Mouse (Mus musculus): ENCODE measurements around the gene Traf3ip1. TPM values are rescaled to one million over a fixed set of nuclear protein-coding genes. Genes with fewer than 3 reads are reported as not detected.

Traf3ip1 gene
- total and polyA plus RNA-seq, 3 experiments = 5.0 to 7.5 (median 5.9) TPM

DNA sequence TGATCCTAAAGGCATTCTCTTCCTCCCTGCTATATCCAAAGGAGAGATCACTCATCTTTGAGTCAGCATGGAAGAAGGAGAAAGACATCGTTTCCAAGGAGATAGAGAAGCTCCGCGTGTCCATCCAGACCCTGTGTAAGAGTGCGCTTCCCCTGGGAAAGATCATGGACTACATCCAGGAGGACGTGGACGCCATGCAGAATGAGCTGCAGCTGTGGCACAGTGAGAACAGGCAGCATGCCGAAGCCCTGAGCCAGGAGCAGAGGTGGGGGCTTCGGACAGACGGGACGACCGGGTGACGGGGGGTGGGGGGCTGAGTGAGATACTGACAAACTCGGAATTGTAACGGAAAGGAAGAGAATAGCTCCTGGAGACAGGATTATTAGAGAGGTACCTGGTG is 31.4 kb downstream of the Traf3ip1 start:
- no peak for DNase-seq (ENCODE audit: extremely low read depth)
- no peaks in the 10 kb centered on the region for H3K79me2 ChIP-seq (replicated peaks; ENCODE audit: control insufficient read depth, extremely low read depth, insufficient read depth, poor library complexity, severe bottlenecking)
- in situ Hi-C loops (cut with MboI; ENCODE audit: low pct_ligation_motif_present, low pct_unique_long_range_greater_than_20kb, low sequenced_read_pairs) (loop anchor here (5.0 kb wide), 1 partner anchor 36 kb away; no protein-coding TSS in a partner anchor), dilution Hi-C loops (cut with MboI; ENCODE audit: extremely low pct_ligation_motif_present, extremely low pct_unique_long_range_greater_than_20kb, low sequenced_read_pairs) (no loop called here)
- TF ChIP-seq TCF12 (IDR thresholded peaks at IDR 0.05; ENCODE audit: low read depth, low read length) (no peak), IRF4 (IDR thresholded peaks at IDR 0.05; ENCODE audit: low read depth, low read length) (no peak), MAZ (IDR thresholded peaks at IDR 0.05; ENCODE audit: low read depth, low read length) (no peak), MYC (IDR thresholded peaks at IDR 0.05; ENCODE audit: low read depth, low read length) (no peak), USF2 (conservative IDR thresholded peaks at IDR 0.05; ENCODE audit: low read depth, low read length) (no peak), MEF2A (IDR thresholded peaks at IDR 0.05; ENCODE audit: borderline replicate concordance, low read depth, low read length) (no peak), MAX (IDR thresholded peaks at IDR 0.05; ENCODE audit: low read length) (no peak), SMC3 (IDR thresholded peaks at IDR 0.05; ENCODE audit: low read depth, low read length) (no peak), ZMIZ1 (IDR thresholded peaks at IDR 0.05; ENCODE audit: low read depth, low read length) (no peak), UBTF (IDR thresholded peaks at IDR 0.05; ENCODE audit: low read depth, low read length) (no peak), NRF1 (IDR thresholded peaks at IDR 0.05; ENCODE audit: low read depth, low read length) (no peak), E2F4 (IDR thresholded peaks at IDR 0.05; ENCODE audit: insufficient replicate concordance, low read depth, low read length) (no peak), CHD2 (IDR thresholded peaks at IDR 0.05; ENCODE audit: low read length) (no peak), JUND (conservative IDR thresholded peaks at IDR 0.05; ENCODE audit: low read depth, low read length) (no peak)
- H3K9ac ChIP-seq (ENCODE audit: insufficient read depth, low read depth) = no peak overlapping the region
- no peaks in the 10 kb centered on the region for H3K27me3 ChIP-seq (replicated peaks)
- H3K36me3 ChIP-seq (replicated peaks in 1 of 2; ENCODE audit: control insufficient read depth in 1 of 2, insufficient read depth in 1 of 2, low read length in 1 of 2) = peaks cover 25 to 71% of the 10 kb centered on the region in 2 experiments
- H3K4me2 ChIP-seq (ENCODE audit: insufficient read depth, low read depth, poor library complexity, severe bottlenecking) = no peak overlapping the region
- H3K4me3 ChIP-seq (replicated peaks in 1 of 3; ENCODE audit: low read depth in 2 of 3, low read length in 2 of 3, poor library complexity in 1 of 3) = no peak overlapping the region
- no peaks in the 10 kb centered on the region for H3K4me1 ChIP-seq (ENCODE audit: control insufficient read depth in 1 of 2, insufficient read depth in 2 of 2)
- H3K9me3 ChIP-seq (replicated peaks; ENCODE audit: low read length) = no peaks in the 10 kb centered on the region
- H3K27ac ChIP-seq (ENCODE audit: insufficient read depth, low read depth) = no peak overlapping the region

DNA sequence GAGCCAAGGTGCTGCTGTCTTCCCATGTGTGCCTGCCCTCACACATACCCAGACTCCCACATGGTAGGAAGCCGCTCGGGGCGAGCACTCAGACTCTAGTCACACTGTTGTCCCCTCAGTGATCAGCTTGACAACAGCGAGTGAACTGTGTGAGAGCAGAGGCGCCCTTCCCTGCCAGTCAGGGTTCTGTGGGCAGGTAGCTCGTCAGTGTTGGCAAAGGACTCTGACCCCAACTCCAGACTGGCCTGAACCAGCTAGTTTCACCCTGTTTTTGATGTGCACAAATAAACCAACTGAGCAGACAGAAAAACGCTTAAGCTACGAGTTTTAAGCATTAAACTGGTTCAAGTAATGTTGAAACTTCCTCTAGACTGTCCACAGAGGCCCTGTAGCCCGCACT is 35.7 kb downstream of the Traf3ip1 start:
- H3K4me3 ChIP-seq (replicated peaks in 1 of 3; ENCODE audit: low read depth in 2 of 3, low read length in 2 of 3, poor library complexity in 1 of 3) = no peak overlapping the region
- no peak overlapping the region for H3K27ac ChIP-seq (ENCODE audit: insufficient read depth, low read depth)
- no peaks in the 10 kb centered on the region for H3K27me3 ChIP-seq (replicated peaks)
- no peaks in the 10 kb centered on the region for H3K79me2 ChIP-seq (replicated peaks; ENCODE audit: control insufficient read depth, extremely low read depth, insufficient read depth, poor library complexity, severe bottlenecking)
- no peaks in the 10 kb centered on the region for H3K4me1 ChIP-seq (ENCODE audit: control insufficient read depth in 1 of 2, insufficient read depth in 2 of 2)
- no peak overlapping the region for H3K4me2 ChIP-seq (ENCODE audit: insufficient read depth, low read depth, poor library complexity, severe bottlenecking)
- no peak overlapping the region for H3K9ac ChIP-seq (ENCODE audit: insufficient read depth, low read depth)
- dilution Hi-C loops (cut with MboI; ENCODE audit: extremely low pct_ligation_motif_present, extremely low pct_unique_long_range_greater_than_20kb, low sequenced_read_pairs) = no loop called here
- H3K36me3 ChIP-seq (replicated peaks in 1 of 2; ENCODE audit: control insufficient read depth in 1 of 2, insufficient read depth in 1 of 2, low read length in 1 of 2) = peaks cover 14 to 48% of the 10 kb centered on the region in 2 experiments
- DNase-seq (ENCODE audit: extremely low read depth) = no peak
- in situ Hi-C loops (cut with MboI; ENCODE audit: low pct_ligation_motif_present, low pct_unique_long_range_greater_than_20kb, low sequenced_read_pairs) = no loop called here
- TF ChIP-seq NRF1 (IDR thresholded peaks at IDR 0.05; ENCODE audit: low read depth, low read length) = no peak
- no peak for TF ChIP-seq CHD2 (IDR thresholded peaks at IDR 0.05; ENCODE audit: low read length)
- no peak for TF ChIP-seq EP300 (IDR thresholded peaks at IDR 0.05; ENCODE audit: low read length)
- TF ChIP-seq KAT2A (IDR thresholded peaks at IDR 0.05; ENCODE audit: insufficient replicate concordance, low read length) = no peak
- TF ChIP-seq MYC (IDR thresholded peaks at IDR 0.05; ENCODE audit: low read depth, low read length) = no peak
- no peak for TF ChIP-seq USF1 (IDR thresholded peaks at IDR 0.05; ENCODE audit: low read depth, low read length)
- TF ChIP-seq MAX (IDR thresholded peaks at IDR 0.05; ENCODE audit: low read length) = no peak
- TF ChIP-seq IRF4 (IDR thresholded peaks at IDR 0.05; ENCODE audit: low read depth, low read length) = no peak
- TF ChIP-seq POLR2A (IDR thresholded peaks at IDR 0.05; ENCODE audit: low read depth, low read length) = no peak
- no peaks in the 10 kb centered on the region for H3K9me3 ChIP-seq (replicated peaks; ENCODE audit: low read length)

All from CH12.LX (cell line).